Comparison of ENCODE assay signal across 11 mouse cellular contexts in the genomic region with DNA sequence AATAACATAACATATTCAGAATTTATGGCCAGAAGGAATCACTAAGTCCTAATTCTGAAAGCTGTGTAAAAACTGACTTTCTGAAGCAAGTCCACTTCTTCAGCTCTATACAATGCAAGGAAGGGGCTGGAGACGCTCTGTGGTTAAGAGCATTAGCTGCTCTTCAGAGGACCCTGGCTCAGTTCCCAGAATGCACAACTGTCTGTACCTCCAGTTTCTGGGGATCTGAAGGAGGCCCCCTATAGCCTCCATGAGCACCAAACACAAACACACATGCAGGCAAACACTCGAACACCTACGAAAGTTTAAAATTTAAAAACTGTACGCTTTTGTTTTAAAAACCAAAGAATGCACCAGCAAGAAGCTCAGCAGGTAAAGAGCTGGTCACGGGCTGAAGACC. TPM values are rescaled to one million over a fixed set of nuclear protein-coding genes. Genes with fewer than 3 reads are reported as not detected.
DNase-seq lines count a peak whose midpoint lies in the region; ATAC-seq lines count a peak whose summit lies in the region.
"Had no signal": no experiment of that assay in that cellular context is flagged by ENCODE, and none has a peak within 500 bp of the region (broad histone marks: within the 10 kb centered on the region; RNA-seq: fewer than 3 reads in every experiment).

No protein-coding gene starts in this region.

- intact Hi-C loops in heart, postnatal 36 days (cut with DNase I), result no loop called here

- no peaks in the 10 kb centered on the region for H3K27me3 ChIP-seq in heart, embryonic 12.5 days (replicated peaks)
- H3K27me3 ChIP-seq in lung, embryonic 15.5 days, result no peaks in the 10 kb centered on the region
- H3K27me3 ChIP-seq in embryonic facial prominence, embryonic 15.5 days, result no peaks in the 10 kb centered on the region

- peak overlapping the region; percentile 20; the same call in 1 of the 2 replicates for H3K4me2 ChIP-seq in heart, embryonic 12.5 days
- H3K4me2 ChIP-seq in lung, embryonic 15.5 days, result no peak overlapping the region
- no peak overlapping the region for H3K4me2 ChIP-seq in embryonic facial prominence, embryonic 15.5 days (replicated peaks)

- DNase-seq in heart, postnatal 36 days, result no peak
- no peak for DNase-seq in lung, postnatal 4 days
- DNase-seq in MN1 (ENCODE audit: low spot score), result no peak
- DNase-seq in thymus, postnatal 25 days, result no peak
- DNase-seq: adrenal gland, adult 8-10 months; cerebellum, adult 9-11 months; thymus, adult 2 months had no signal

- H3K9me3 ChIP-seq in heart, embryonic 12.5 days (replicated peaks), result no peaks in the 10 kb centered on the region
- no peaks in the 10 kb centered on the region for H3K9me3 ChIP-seq in lung, embryonic 15.5 days
- H3K9me3 ChIP-seq in embryonic facial prominence, embryonic 15.5 days (replicated peaks), result no peaks in the 10 kb centered on the region

- H3K27ac ChIP-seq in heart, embryonic 12.5 days (ENCODE audit: poor library complexity, severe bottlenecking), result peak overlapping the region; percentile 72
- peak overlapping the region; percentile 70 for H3K27ac ChIP-seq in lung, embryonic 15.5 days
- H3K27ac ChIP-seq in embryonic facial prominence, embryonic 15.5 days (replicated peaks), result peak overlapping the region; percentile 65

- ATAC-seq in heart, embryonic 12.5 days (ENCODE audit: insufficient number of reproducible peaks, low FRiP score), result no peak
- ATAC-seq in lung, embryonic 15.5 days (ENCODE audit: borderline replicate concordance, extremely low read depth, low FRiP score, low TSS enrichment), result no peak
- no peak for ATAC-seq in embryonic facial prominence, embryonic 15.5 days (ENCODE audit: insufficient number of reproducible peaks, low FRiP score, low TSS enrichment, low read depth)
- peak; percentile 38; the same call in 1 of the 2 replicates for ATAC-seq in megakaryocyte progenitor cell, adult 5-6 weeks (replicated peaks; ENCODE audit: poor library complexity)

- H3K36me3 ChIP-seq in heart, embryonic 12.5 days, result peaks cover 17% of the 10 kb centered on the region
- peaks cover 11% of the 10 kb centered on the region; the same call in 1 of the 2 replicates for H3K36me3 ChIP-seq in lung, embryonic 15.5 days
- H3K36me3 ChIP-seq in embryonic facial prominence, embryonic 15.5 days, result peaks cover 7% of the 10 kb centered on the region; the same call in 1 of the 2 replicates

- H3K4me1 ChIP-seq in heart, embryonic 12.5 days (replicated peaks), result peaks cover 85% of the 10 kb centered on the region
- H3K4me1 ChIP-seq in lung, embryonic 15.5 days, result peaks cover 52% of the 10 kb centered on the region
- peaks cover 41% of the 10 kb centered on the region for H3K4me1 ChIP-seq in embryonic facial prominence, embryonic 15.5 days

- no peak overlapping the region for H3K4me3 ChIP-seq in heart, embryonic 12.5 days
- no peak overlapping the region for H3K4me3 ChIP-seq in lung, embryonic 15.5 days
- H3K4me3 ChIP-seq in embryonic facial prominence, embryonic 15.5 days (replicated peaks), result no peak overlapping the region

- 69% methylated on average over 5 of the region's 5 CpGs for WGBS in heart, embryonic 12.5 days
- 46% methylated on average over 5 of the region's 5 CpGs for WGBS in lung, embryonic 15.5 days
- 45% methylated on average over 5 of the region's 5 CpGs for WGBS in embryonic facial prominence, embryonic 15.5 days

- H3K9ac ChIP-seq in heart, embryonic 12.5 days, result no peak overlapping the region
- no peak overlapping the region for H3K9ac ChIP-seq in lung, embryonic 15.5 days
- no peak overlapping the region for H3K9ac ChIP-seq in embryonic facial prominence, embryonic 15.5 days

RNA-seq across cellular contexts. Expression of gene Clic4, which starts 31.5 kb away (rescaled TPM):
- polyA plus RNA-seq in heart, embryonic 12.5 days (2016; fragmentation: Nextera tagmentation; extraction: Ambion mirVana), result 291 and 300 TPM in 2 replicates
- 100 to 1,000 TPM; 241 to 254 TPM for total RNA-seq in heart, postnatal 36 days (2021)
- polyA plus RNA-seq in lung, embryonic 15.5 days (2015; fragmentation: Nextera tagmentation; extraction: Ambion mirVana), result 181 and 185 TPM in 2 replicates
- polyA plus RNA-seq in embryonic facial prominence, embryonic 15.5 days (2015; fragmentation: Nextera tagmentation; extraction: Ambion mirVana), result 111 and 113 TPM in 2 replicates
- total RNA-seq in megakaryocyte progenitor cell, adult 5-6 weeks (2015), result 28.2 and 34.1 TPM in 2 replicates
- 29.9 and 35.1 TPM in 2 replicates for total RNA-seq in megakaryocyte progenitor cell, adult 5-6 weeks (2017)
